Mouse (Mus musculus) hindbrain, postnatal 0 days (tissue): Measurements from ENCODE around the gene Specc1l. TPM values are rescaled to one million over a fixed set of nuclear protein-coding genes. Genes with fewer than 3 reads are reported as not detected.
A peak's percentile ranks its signal among the peaks of the same experiment; 100 is the strongest.

Source experiments
- ATAC-seq: fragments of 200-750 bp; cut with Nextera tagmentation; 2 replicates; pipeline ENCODE4 v1.8.0; 2017; ENCODE audit warnings: mild to moderate bottlenecking, moderate TSS enrichment, moderate library complexity
- DNase-seq: peaks from one replicate; pipeline ENCODE4 v3.0.0-alpha.2; 2015; ENCODE audit warnings: low spot score
- H3K27ac ChIP-seq: fragments of 300-500 bp; sonication (generic); 2 replicates; pipeline ENCODE4 v1.5.1; 2014; ENCODE audit warnings: mild to moderate bottlenecking
- H3K27me3 ChIP-seq: fragments of 300-500 bp; sonication (generic); 2 replicates; pipeline ENCODE4 v1.6.1; 2014; ENCODE audit warnings: low read length, mixed read lengths; ENCODE audit not compliant: insufficient read depth
- H3K36me3 ChIP-seq: fragments of 300-500 bp; sonication (generic); 2 replicates; pipeline ENCODE4 v1.6.1; 2014; ENCODE audit warnings: low read length, mixed read lengths; ENCODE audit not compliant: insufficient read depth
- H3K4me1 ChIP-seq: fragments of 300-500 bp; sonication (generic); 2 replicates; pipeline ENCODE4 v1.6.1; 2014; ENCODE audit warnings: antibody characterized with exemption, low read length, mixed read lengths; ENCODE audit not compliant: insufficient read depth
- H3K4me2 ChIP-seq: fragments of 300-500 bp; sonication (generic); 2 replicates; pipeline ENCODE4 v1.6.1; 2014; ENCODE audit warnings: low read depth, mild to moderate bottlenecking, low read length, moderate library complexity, mixed read lengths
- H3K4me3 ChIP-seq: fragments of 300-500 bp; sonication (generic); 2 replicates; pipeline ENCODE4 v1.5.1; 2014; ENCODE audit warnings: low read length
- H3K9ac ChIP-seq: fragments of 300-500 bp; sonication (generic); replicated peaks from 2 replicates; pipeline ENCODE4 v1.6.1; 2014; ENCODE audit warnings: mild to moderate bottlenecking, low read length, moderate library complexity, mixed read lengths
- H3K9me3 ChIP-seq: fragments of 300-500 bp; sonication (generic); 2 replicates; pipeline ENCODE4 v1.6.1; 2016; ENCODE audit warnings: low read length, mixed read lengths
- CTCF ChIP-seq: IDR thresholded peaks from 2 replicates; pipeline ENCODE4 v1.5.1; 2016; ENCODE audit warnings: antibody characterized with exemption, control low read depth, low read depth
- WGBS: fragments of 180-500 bp; shearing (Covaris S2); extraction: QIAGEN DNeasy Blood & Tissue Kit; methylation state at CpG from one replicate; pipeline ENCODE4 v1.1.7; 2014; 5-methylcytosine and 5-hydroxymethylcytosine counted together
- polyA plus RNA-seq: library from polyadenylated mRNA; unstranded; fragments of >200 nt; fragmentation: Nextera tagmentation; extraction: Ambion mirVana; gene quantifications from 2 replicates; pipeline ENCODE4 v1.2.1, GENCODE M21; 2015
- total RNA-seq: library from RNA; depleted of rRNA; stranded (reverse); fragments of >200 nt; gene quantifications from 2 replicates; pipeline ENCODE4 v1.2.3, GENCODE M21; 2014

Specc1l gene
- total and polyA plus RNA-seq, 2 experiments from 2014 or later: 22.3 to 42.2 TPM

- DNase-seq (no peak), ATAC-seq (no peak)
- peaks cover 28% of the 10 kb centered on the region for H3K36me3 ChIP-seq
- TF ChIP-seq CTCF: no peak
- H3K27ac ChIP-seq: no peak overlapping the region
- no peak overlapping the region for H3K4me3 ChIP-seq
- H3K9me3 ChIP-seq: no peaks in the 10 kb centered on the region
- no peaks in the 10 kb centered on the region for H3K27me3 ChIP-seq
- H3K9ac ChIP-seq: no peak overlapping the region
- H3K4me2 ChIP-seq: no peak overlapping the region
- WGBS: 94% methylated on average over 4 of the region's 4 CpGs
- no peaks in the 10 kb centered on the region for H3K4me1 ChIP-seq
Measured at GRCm38 (mm10) chr10:75273020-75273419, 61.1 kb downstream of the Specc1l start.

DNA sequence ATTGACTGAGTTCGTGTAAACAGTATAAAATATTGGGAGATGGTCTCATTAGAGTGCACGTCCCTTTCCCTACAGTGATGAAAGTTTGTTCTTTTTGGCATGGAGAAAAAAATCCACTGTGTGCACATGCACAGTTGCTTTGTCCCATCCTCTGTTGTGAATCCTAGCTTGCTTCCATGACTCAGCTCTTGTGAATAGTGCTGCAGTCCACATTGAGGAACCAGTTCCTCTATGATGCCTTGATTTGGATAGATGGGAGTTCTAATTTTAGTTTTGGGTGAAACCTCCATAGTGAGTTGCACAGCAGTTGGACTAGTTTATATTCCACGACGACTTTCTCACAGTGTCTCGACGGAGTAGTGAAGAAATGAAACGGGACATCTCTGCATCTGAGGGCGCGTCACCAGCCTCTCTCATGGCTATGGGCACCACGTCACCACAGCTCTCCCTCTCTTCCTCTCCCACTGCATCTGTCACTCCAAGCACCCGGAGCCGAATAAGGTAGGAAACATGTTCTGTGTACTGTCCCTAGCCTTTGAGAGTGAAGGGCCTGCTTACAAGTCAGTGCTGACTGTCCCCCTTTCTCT, 64.6 kb downstream of the Specc1l start:
- no peak for TF ChIP-seq CTCF
- Histone ChIP-seq H3K27ac (no peak overlapping the region), H3K9me3 (no peaks in the 10 kb centered on the region), H3K9ac (no peak overlapping the region), H3K4me3 (no peak overlapping the region), H3K4me1 (no peaks in the 10 kb centered on the region), H3K27me3 (no peaks in the 10 kb centered on the region), H3K36me3 (peaks cover 39% of the 10 kb centered on the region), H3K4me2 (no peak overlapping the region)
- WGBS: 91% methylated on average over 12 of the region's 12 CpGs
- ATAC-seq: no peak
- no peak for DNase-seq

DNA sequence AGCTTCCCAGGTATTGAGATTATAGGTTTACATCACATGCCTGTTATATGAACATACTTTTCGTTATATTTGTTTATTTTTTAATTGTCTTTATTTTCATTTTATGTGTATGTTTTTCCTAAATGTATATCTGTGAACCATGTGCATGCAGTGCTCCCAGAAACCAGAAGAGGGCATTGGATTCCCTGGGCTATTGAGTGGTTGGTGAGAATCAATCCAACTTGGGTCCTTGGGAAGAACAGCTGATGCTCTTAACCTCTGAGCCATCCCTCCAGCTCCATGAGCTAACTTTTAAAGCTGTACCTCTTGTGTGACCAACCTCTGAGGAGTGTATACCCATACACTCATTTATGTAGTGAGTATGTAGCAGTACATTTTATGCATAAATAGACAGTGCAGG, 65.6 kb downstream of the Specc1l start:
- Histone ChIP-seq H3K4me2 (no peak overlapping the region), H3K9me3 (no peaks in the 10 kb centered on the region), H3K4me1 (no peaks in the 10 kb centered on the region), H3K36me3 (peaks cover 32% of the 10 kb centered on the region), H3K27ac (no peak overlapping the region), H3K27me3 (no peaks in the 10 kb centered on the region), H3K4me3 (no peak overlapping the region), H3K9ac (no peak overlapping the region)
- 81% methylated on average over 1 of the region's 1 CpGs for WGBS
- TF ChIP-seq CTCF: peak; percentile 80
- DNase-seq: peak; percentile 51
- no peak for ATAC-seq

GRCm38 (mm10) chr10:75282648-75283047, 70.8 kb downstream of the Specc1l start:
- DNase-seq (no peak), ATAC-seq (no peak)
- Histone ChIP-seq H3K4me1 (no peaks in the 10 kb centered on the region), H3K27ac (no peak overlapping the region), H3K9ac (no peak overlapping the region), H3K4me3 (no peak overlapping the region), H3K4me2 (no peak overlapping the region), H3K27me3 (no peaks in the 10 kb centered on the region), H3K9me3 (no peaks in the 10 kb centered on the region), H3K36me3 (peaks cover 19% of the 10 kb centered on the region)
- 88% methylated on average over 5 of the region's 5 CpGs for WGBS
- no peak for TF ChIP-seq CTCF

DNA sequence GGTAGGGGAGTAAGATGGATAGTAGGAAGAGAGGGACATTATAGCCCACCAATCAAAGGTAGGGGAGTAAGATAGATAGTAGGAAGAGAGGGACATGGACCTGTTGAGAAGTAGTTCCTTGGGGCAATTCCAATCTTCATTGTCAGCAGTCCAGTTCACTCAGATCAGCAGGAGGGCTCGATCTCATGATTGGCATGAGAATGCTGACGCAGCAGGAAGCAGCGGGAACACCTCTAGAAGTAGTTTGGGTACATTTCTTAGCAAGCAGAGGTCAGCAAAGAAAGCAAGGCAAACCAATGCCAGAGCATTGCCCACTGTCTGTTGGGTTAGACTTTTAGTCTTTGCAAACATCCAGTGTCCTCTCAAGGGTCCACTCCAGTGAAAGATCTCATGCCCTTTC, 71.9 kb downstream of the Specc1l start:
- Histone ChIP-seq H3K27ac (no peak overlapping the region), H3K27me3 (no peaks in the 10 kb centered on the region), H3K4me1 (no peaks in the 10 kb centered on the region), H3K9me3 (no peaks in the 10 kb centered on the region), H3K36me3 (peaks cover 19% of the 10 kb centered on the region), H3K4me3 (no peak overlapping the region), H3K9ac (no peak overlapping the region), H3K4me2 (no peak overlapping the region)
- ATAC-seq (no peak), DNase-seq (no peak)
- WGBS: 94% methylated on average over 3 of the region's 3 CpGs
- TF ChIP-seq CTCF: no peak

DNA sequence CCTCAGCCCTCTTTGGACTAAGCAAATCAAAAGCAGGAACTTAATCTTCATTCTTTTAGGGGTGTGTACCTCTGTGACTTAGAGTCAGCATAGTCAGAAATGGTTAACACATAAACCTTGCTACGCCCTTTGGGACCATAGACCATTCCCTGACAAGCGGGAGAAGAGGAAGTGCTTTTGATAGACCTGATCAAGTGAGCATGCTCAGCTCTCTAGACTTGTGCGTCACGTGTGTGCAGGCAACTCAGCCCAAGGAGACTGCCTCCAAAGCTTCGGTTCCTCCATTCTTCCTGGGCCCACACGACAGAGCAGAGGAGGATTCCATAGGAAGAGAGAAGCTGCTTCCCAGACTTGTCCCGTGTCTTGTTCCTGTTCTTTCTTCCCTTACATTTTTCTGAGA, 76.7 kb downstream of the Specc1l start:
- TF ChIP-seq CTCF: no peak
- DNase-seq (no peak), ATAC-seq (no peak)
- H3K9me3 ChIP-seq: no peaks in the 10 kb centered on the region
- no peak overlapping the region for H3K4me2 ChIP-seq
- H3K9ac ChIP-seq: no peak overlapping the region
- 0 out of 2 replicates have a peak, but pooled peaks cover 10% of the 10 kb centered on the region for H3K36me3 ChIP-seq
- no peaks in the 10 kb centered on the region for H3K4me1 ChIP-seq
- H3K4me3 ChIP-seq: no peak overlapping the region
- H3K27me3 ChIP-seq: no peaks in the 10 kb centered on the region
- H3K27ac ChIP-seq: no peak overlapping the region
- WGBS: 89% methylated on average over 7 of the region's 7 CpGs

DNA sequence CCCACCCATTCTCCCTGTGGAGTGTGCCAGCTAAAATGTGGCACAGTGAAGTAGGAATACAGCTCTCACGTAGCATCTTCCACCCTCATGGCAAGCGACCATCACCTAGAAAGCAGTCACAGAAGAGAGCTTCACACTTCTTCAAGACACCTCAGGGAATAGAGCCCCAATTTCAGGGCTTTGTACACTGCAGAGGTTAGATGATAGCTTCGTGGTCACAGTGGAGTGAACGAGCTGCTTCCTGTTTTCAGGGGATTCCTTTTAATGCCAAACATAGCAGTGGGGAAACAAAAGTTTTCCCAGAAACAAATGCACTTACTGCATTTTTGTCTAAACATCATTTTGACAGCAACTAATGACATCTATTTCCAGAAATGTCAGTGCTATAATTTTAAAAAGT, 77.5 kb downstream of the Specc1l start:
- no peak overlapping the region for H3K4me2 ChIP-seq
- no peak for TF ChIP-seq CTCF
- ATAC-seq (no peak), DNase-seq (no peak)
- H3K9ac ChIP-seq: no peak overlapping the region
- no peak overlapping the region for H3K27ac ChIP-seq
- no peaks in the 10 kb centered on the region for H3K27me3 ChIP-seq
- WGBS: 76% methylated on average over 4 of the region's 4 CpGs
- no peak overlapping the region for H3K4me3 ChIP-seq
- H3K4me1 ChIP-seq: no peaks in the 10 kb centered on the region
- 0 out of 2 replicates have a peak, but pooled peaks cover 5% of the 10 kb centered on the region for H3K36me3 ChIP-seq
- no peaks in the 10 kb centered on the region for H3K9me3 ChIP-seq
